Mouse (Mus musculus): Measurements from ENCODE around the gene Ten1.

GRCm38 (mm10) chr11:116222740-116223059, 24.0 kb downstream of the Ten1 start:
- TF ChIP-seq EP300 (IDR thresholded peaks at IDR 0.05; ENCODE audit: low read length) (no peak), CTCF (conservative IDR thresholded peaks at IDR 0.05 in 1 of 2, IDR thresholded peaks at IDR 0.05 in 1 of 2; ENCODE audit: low read depth in 2 of 2, low read length in 2 of 2) (no peak), SIN3A (IDR thresholded peaks at IDR 0.05; ENCODE audit: low read length) (no peak), NRF1 (IDR thresholded peaks at IDR 0.05; ENCODE audit: low read depth, low read length) (no peak), USF2 (conservative IDR thresholded peaks at IDR 0.05; ENCODE audit: low read depth, low read length) (no peak), CHD2 (IDR thresholded peaks at IDR 0.05; ENCODE audit: low read length) (no peak), POLR2AphosphoS2 (IDR thresholded peaks at IDR 0.05; ENCODE audit: low read depth, low read length) (no peak), RCOR1 (conservative IDR thresholded peaks at IDR 0.05; ENCODE audit: low read depth, low read length) (no peak)
